Mouse (Mus musculus): ENCODE data around the gene Hrh1. TPM values are rescaled to one million over a fixed set of nuclear protein-coding genes. Genes with fewer than 3 reads are reported as not detected.

The Hrh1 gene
- polyA plus RNA-seq, 1 experiment from 2014 or later = 0.05 TPM

- 63% methylated on average over 2 of the region's 2 CpGs for WGBS
- no peak for ATAC-seq (ENCODE audit: borderline replicate concordance, extremely low read depth, low FRiP score, low TSS enrichment)
These were observed 7.6 kb upstream of the Hrh1 start for GRCm38 (mm10) chr6:114390129-114390528.

GRCm38 (mm10) chr6:114394982-114395381 lies 2.8 kb upstream of the Hrh1 start:
- H3K9me3 ChIP-seq = no peaks in the 10 kb centered on the region
- WGBS = 22% methylated on average over 4 of the region's 4 CpGs
- H3K27me3 ChIP-seq = peaks cover 43% of the 10 kb centered on the region
- no peak overlapping the region for H3K27ac ChIP-seq
- H3K4me3 ChIP-seq = no peak overlapping the region
- H3K4me1 ChIP-seq = peaks cover 23% of the 10 kb centered on the region
- no peak overlapping the region for H3K4me2 ChIP-seq
- H3K9ac ChIP-seq = no peak overlapping the region
- no peaks in the 10 kb centered on the region for H3K36me3 ChIP-seq
- peak; percentile 63 for ATAC-seq (ENCODE audit: borderline replicate concordance, extremely low read depth, low FRiP score, low TSS enrichment)

More at GRCm38 (mm10) chr6:114390129-114390528, 7.6 kb upstream of the Hrh1 start:
- Histone ChIP-seq H3K27ac (no peak overlapping the region), H3K4me2 (no peak overlapping the region), H3K36me3 (no peaks in the 10 kb centered on the region), H3K4me3 (no peak overlapping the region), H3K9ac (no peak overlapping the region), H3K27me3 (no peaks in the 10 kb centered on the region; the same call in 1 of the 2 replicates), H3K4me1 (peaks cover 7% of the 10 kb centered on the region; the same call in 1 of the 2 replicates), H3K9me3 (no peaks in the 10 kb centered on the region)

- WGBS = 56% methylated on average over 4 of the region's 4 CpGs
- Histone ChIP-seq H3K4me1 (peaks cover 23% of the 10 kb centered on the region), H3K9me3 (no peaks in the 10 kb centered on the region), H3K9ac (no peak overlapping the region), H3K27me3 (peaks cover 58% of the 10 kb centered on the region), H3K4me3 (no peak overlapping the region), H3K27ac (no peak overlapping the region), H3K4me2 (no peak overlapping the region), H3K36me3 (no peaks in the 10 kb centered on the region)
- ATAC-seq (ENCODE audit: borderline replicate concordance, extremely low read depth, low FRiP score, low TSS enrichment) = no peak
These were observed 1.1 kb upstream of the Hrh1 start for GRCm38 (mm10) chr6:114396605-114397004.

DNA sequence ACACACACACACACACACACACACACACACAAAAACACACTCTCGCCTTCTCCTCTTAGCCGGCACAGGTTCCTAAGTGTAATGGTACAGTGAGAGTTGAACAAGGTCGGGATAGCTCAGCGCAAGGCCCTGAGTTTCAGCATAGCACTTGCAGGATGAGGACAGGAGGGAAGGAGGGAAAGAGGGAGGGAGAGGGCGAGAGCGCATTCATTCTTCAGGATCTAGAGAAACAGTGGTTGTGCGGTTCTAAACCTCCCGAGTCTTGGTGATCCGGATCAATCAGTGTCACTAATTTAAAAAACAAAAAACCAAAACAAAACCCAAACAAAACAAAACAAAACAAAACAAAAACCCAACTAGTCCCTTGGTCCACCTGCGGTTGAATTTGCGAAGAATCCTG lies 456 bp upstream of the Hrh1 start:
- H3K27ac ChIP-seq = no peak overlapping the region
- no peaks in the 10 kb centered on the region for H3K36me3 ChIP-seq
- H3K4me1 ChIP-seq = peaks cover 23% of the 10 kb centered on the region
- no peak for ATAC-seq (ENCODE audit: borderline replicate concordance, extremely low read depth, low FRiP score, low TSS enrichment)
- H3K9me3 ChIP-seq = 0 out of 2 replicates have a peak, but pooled peaks cover 3% of the 10 kb centered on the region
- 7% methylated on average over 11 of the region's 11 CpGs for WGBS
- peaks cover 63% of the 10 kb centered on the region for H3K27me3 ChIP-seq
- H3K4me2 ChIP-seq = peak overlapping the region; percentile 95
- H3K4me3 ChIP-seq = peak overlapping the region; percentile 48
- no peak overlapping the region for H3K9ac ChIP-seq

DNA sequence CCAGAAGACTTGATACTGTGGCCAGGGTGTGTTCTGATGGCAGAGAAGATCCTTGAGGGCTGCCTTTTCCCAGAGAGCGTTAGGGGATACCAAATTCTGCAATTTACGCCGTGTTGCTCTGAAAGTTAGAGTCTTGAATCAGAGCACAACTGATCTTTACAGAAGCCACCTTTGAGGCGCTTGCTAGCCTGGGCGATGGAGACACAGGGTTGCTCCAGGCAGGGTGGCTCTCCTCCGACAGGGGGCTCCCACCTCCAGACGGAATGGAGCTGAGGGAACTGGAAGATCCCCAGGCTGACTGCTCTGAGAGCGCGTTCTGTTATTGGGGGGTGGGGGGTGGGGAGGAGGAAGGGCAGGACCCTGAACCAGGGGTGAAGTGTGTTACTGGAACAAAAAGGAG lies 890 bp downstream of the Hrh1 start:
- Histone ChIP-seq H3K9ac (no peak overlapping the region), H3K27me3 (peaks cover 63% of the 10 kb centered on the region), H3K4me2 (peak overlapping the region; percentile 95), H3K4me3 (peak overlapping the region; percentile 48; the same call in 1 of the 2 replicates), H3K27ac (no peak overlapping the region), H3K4me1 (peaks cover 26% of the 10 kb centered on the region), H3K36me3 (no peaks in the 10 kb centered on the region), H3K9me3 (0 out of 2 replicates have a peak, but pooled peaks cover 4% of the 10 kb centered on the region)
- WGBS = 5% methylated on average over 9 of the region's 9 CpGs
- ATAC-seq (ENCODE audit: borderline replicate concordance, extremely low read depth, low FRiP score, low TSS enrichment) = no peak

- 0 out of 2 replicates have a peak, but pooled peaks cover 4% of the 10 kb centered on the region for H3K9me3 ChIP-seq
- no peak overlapping the region for H3K4me2 ChIP-seq
- no peak overlapping the region for H3K27ac ChIP-seq
- peaks cover 23% of the 10 kb centered on the region for H3K4me1 ChIP-seq
- no peak overlapping the region for H3K4me3 ChIP-seq
- no peaks in the 10 kb centered on the region for H3K36me3 ChIP-seq
- WGBS = 68% methylated on average over 10 of the region's 10 CpGs
- no peak for ATAC-seq (ENCODE audit: borderline replicate concordance, extremely low read depth, low FRiP score, low TSS enrichment)
- H3K27me3 ChIP-seq = peaks cover 63% of the 10 kb centered on the region
- H3K9ac ChIP-seq = no peak overlapping the region
These were observed 2.7 kb downstream of the Hrh1 start for GRCm38 (mm10) chr6:114400387-114400786.

GRCm38 (mm10) chr6:114400841-114401240 lies 3.1 kb downstream of the Hrh1 start:
- Histone ChIP-seq H3K27me3 (peaks cover 61% of the 10 kb centered on the region), H3K27ac (no peak overlapping the region), H3K4me2 (no peak overlapping the region), H3K9ac (no peak overlapping the region), H3K9me3 (0 out of 2 replicates have a peak, but pooled peaks cover 4% of the 10 kb centered on the region), H3K4me3 (no peak overlapping the region), H3K36me3 (no peaks in the 10 kb centered on the region), H3K4me1 (peaks cover 23% of the 10 kb centered on the region)
- no peak for ATAC-seq (ENCODE audit: borderline replicate concordance, extremely low read depth, low FRiP score, low TSS enrichment)
- 88% methylated on average over 8 of the region's 8 CpGs for WGBS

GRCm38 (mm10) chr6:114402161-114402560 lies 4.4 kb downstream of the Hrh1 start:
- WGBS = 64% methylated on average over 2 of the region's 2 CpGs
- Histone ChIP-seq H3K9me3 (0 out of 2 replicates have a peak, but pooled peaks cover 4% of the 10 kb centered on the region), H3K9ac (no peak overlapping the region), H3K4me1 (peaks cover 23% of the 10 kb centered on the region), H3K4me3 (no peak overlapping the region), H3K4me2 (no peak overlapping the region), H3K27me3 (peaks cover 48% of the 10 kb centered on the region), H3K27ac (no peak overlapping the region), H3K36me3 (no peaks in the 10 kb centered on the region)
- no peak for ATAC-seq (ENCODE audit: borderline replicate concordance, extremely low read depth, low FRiP score, low TSS enrichment)

- no peak overlapping the region for H3K4me2 ChIP-seq
- H3K9me3 ChIP-seq = 0 out of 2 replicates have a peak, but pooled peaks cover 4% of the 10 kb centered on the region
- H3K4me3 ChIP-seq = no peak overlapping the region
- H3K4me1 ChIP-seq = peaks cover 11% of the 10 kb centered on the region
- peaks cover 43% of the 10 kb centered on the region for H3K27me3 ChIP-seq
- 14% methylated on average over 8 of the region's 8 CpGs for WGBS
- H3K27ac ChIP-seq = no peak overlapping the region
- H3K36me3 ChIP-seq = no peaks in the 10 kb centered on the region
- ATAC-seq (ENCODE audit: borderline replicate concordance, extremely low read depth, low FRiP score, low TSS enrichment) = no peak
- no peak overlapping the region for H3K9ac ChIP-seq
These were observed 5.9 kb downstream of the Hrh1 start for GRCm38 (mm10) chr6:114403632-114404031.

DNA sequence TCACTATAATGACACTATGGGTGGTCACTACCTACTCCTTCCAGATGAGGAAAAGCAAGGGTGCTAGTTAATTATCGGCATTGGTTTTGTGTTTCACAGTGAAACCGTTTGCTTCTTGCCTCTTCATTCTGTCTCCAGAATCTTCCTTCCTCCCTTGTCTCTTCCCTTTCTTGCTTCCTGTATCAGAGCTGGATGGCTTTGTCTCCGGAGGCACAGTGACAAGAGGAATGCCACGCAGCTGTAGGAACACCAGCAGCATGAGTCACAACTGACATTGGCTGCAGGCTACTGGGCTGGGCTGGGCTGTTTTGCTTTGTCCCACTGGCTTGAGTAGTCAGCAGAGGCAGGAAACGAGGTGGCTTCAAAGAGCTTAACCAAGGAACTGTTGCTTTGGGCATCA lies 6.4 kb downstream of the Hrh1 start:
- ATAC-seq (ENCODE audit: borderline replicate concordance, extremely low read depth, low FRiP score, low TSS enrichment) = no peak
- H3K27ac ChIP-seq = no peak overlapping the region
- H3K9me3 ChIP-seq = 0 out of 2 replicates have a peak, but pooled peaks cover 4% of the 10 kb centered on the region
- no peak overlapping the region for H3K4me3 ChIP-seq
- H3K4me1 ChIP-seq = peaks cover 9% of the 10 kb centered on the region; the same call in 1 of the 2 replicates
- H3K9ac ChIP-seq = no peak overlapping the region
- H3K27me3 ChIP-seq = peaks cover 43% of the 10 kb centered on the region
- no peak overlapping the region for H3K4me2 ChIP-seq
- no peaks in the 10 kb centered on the region for H3K36me3 ChIP-seq
- WGBS = 34% methylated on average over 5 of the region's 5 CpGs

DNA sequence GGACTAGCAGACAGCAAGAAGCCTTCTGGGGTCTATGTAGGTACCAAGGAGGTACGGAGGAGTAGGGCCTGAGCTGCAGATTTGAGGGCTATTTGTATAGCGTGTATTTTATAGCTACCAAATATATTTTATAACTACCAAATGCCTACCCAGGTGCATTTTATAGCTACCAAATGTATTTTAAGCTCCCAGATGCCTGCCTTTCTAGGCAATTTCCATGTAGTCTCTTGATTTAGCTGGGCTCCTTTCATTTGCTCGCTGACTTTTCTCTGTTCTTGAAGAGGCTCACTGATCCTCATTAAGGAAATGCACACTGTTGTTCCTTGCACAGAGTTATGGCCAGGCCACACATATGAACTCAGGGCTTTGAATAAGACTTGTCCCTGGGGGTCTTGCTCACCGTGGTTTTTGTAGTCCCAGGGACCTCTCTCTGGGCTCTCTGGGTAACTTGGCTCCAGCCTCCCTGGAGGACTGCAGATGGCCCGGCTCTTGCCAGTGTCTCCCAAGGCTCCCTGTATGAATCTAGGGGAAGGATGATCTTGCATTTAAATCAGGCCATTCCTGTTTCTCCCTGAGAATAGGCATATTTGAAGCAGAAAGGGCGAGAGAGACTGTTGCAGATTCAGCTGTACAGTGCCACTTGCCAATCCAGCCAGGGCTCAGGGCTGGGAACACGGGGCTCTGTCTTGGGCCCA lies 7.2 kb downstream of the Hrh1 start:
- Histone ChIP-seq H3K27ac (no peak overlapping the region), H3K36me3 (no peaks in the 10 kb centered on the region), H3K4me2 (no peak overlapping the region), H3K4me1 (peaks cover 9% of the 10 kb centered on the region; the same call in 1 of the 2 replicates), H3K9me3 (0 out of 2 replicates have a peak, but pooled peaks cover 4% of the 10 kb centered on the region), H3K9ac (no peak overlapping the region), H3K27me3 (peaks cover 40% of the 10 kb centered on the region), H3K4me3 (no peak overlapping the region)
- WGBS = 77% methylated on average over 7 of the region's 7 CpGs
- ATAC-seq (ENCODE audit: borderline replicate concordance, extremely low read depth, low FRiP score, low TSS enrichment) = no peak

DNA sequence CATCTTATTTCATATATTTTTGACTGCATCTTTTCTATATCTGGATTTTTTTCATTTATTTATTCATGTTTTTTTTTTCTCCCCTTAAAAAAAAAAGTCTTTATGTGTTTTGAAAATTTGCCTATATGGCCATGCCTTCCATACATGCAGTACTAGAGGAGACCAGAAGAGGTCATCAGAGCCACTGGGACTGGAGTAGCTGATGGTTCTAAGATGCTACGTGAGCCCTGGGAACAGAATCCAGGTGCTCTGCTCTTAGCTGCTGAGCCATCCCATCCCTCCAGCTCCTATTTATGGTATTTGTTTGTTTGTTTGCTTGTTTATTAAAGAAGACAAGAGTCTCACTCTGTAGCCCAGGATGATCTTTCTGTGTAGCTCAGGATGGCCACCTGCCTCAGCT lies 8.9 kb downstream of the Hrh1 start:
- Histone ChIP-seq H3K4me2 (no peak overlapping the region), H3K36me3 (no peaks in the 10 kb centered on the region)
- 24% methylated on average over 1 of the region's 1 CpGs for WGBS

More for the DNA sequence above, 8.9 kb downstream of the Hrh1 start:
- Histone ChIP-seq H3K9me3 (0 out of 2 replicates have a peak, but pooled peaks cover 4% of the 10 kb centered on the region), H3K27me3 (peaks cover 27% of the 10 kb centered on the region), H3K4me3 (no peak overlapping the region), H3K4me1 (peaks cover 9% of the 10 kb centered on the region; the same call in 1 of the 2 replicates), H3K27ac (no peak overlapping the region), H3K9ac (no peak overlapping the region)
- ATAC-seq (ENCODE audit: borderline replicate concordance, extremely low read depth, low FRiP score, low TSS enrichment) = no peak

Measured in lung, embryonic 15.5 days (tissue).